Mouse (Mus musculus) left cerebral cortex, postnatal 4 days (tissue): Measurements from ENCODE around the gene Sobp. TPM values are rescaled to one million over a fixed set of nuclear protein-coding genes. Genes with fewer than 3 reads are reported as not detected.

Experiments
- DNase-seq: peaks from one replicate; pipeline ENCODE4 v3.0.0-alpha.2; 2022
- intact Hi-C: fragments of 180-260 bp; cut with DNase I; formaldehyde crosslinking; loops from one replicate; pipeline ENCODE4 v1.15.1; 2025
- total RNA-seq, 2 experiments: library from RNA; stranded (reverse); gene quantifications; 2 replicates each; pipeline ENCODE4 v1.2.3; 2021

Sobp gene
- total RNA-seq, 2 experiments from 2014 or later = 130 to 133 TPM

- intact Hi-C loops = no loop called here
- no peak for DNase-seq
Measured at GRCm38 (mm10) chr10:43164406-43164805, 9.9 kb downstream of the Sobp start.

GRCm38 (mm10) chr10:43162318-43162717 is 12.0 kb downstream of the Sobp start:
- DNase-seq = no peak
- intact Hi-C loops = no loop called here

- no peak for DNase-seq
- intact Hi-C loops = no loop called here
Measured at GRCm38 (mm10) chr10:43159333-43159732, 15.0 kb downstream of the Sobp start.

- intact Hi-C loops = no loop called here
- DNase-seq = no peak
Measured at GRCm38 (mm10) chr10:43158917-43159316, 15.4 kb downstream of the Sobp start.

GRCm38 (mm10) chr10:43155046-43155560 is 19.2 kb downstream of the Sobp start:
- DNase-seq = peak; percentile 62
- intact Hi-C loops = no loop called here

- DNase-seq = no peak
- intact Hi-C loops = no loop called here
Measured at GRCm38 (mm10) chr10:43152643-43153042, 21.7 kb downstream of the Sobp start.

- no peak for DNase-seq
- intact Hi-C loops = no loop called here
Measured at GRCm38 (mm10) chr10:43148456-43148855, 25.9 kb downstream of the Sobp start.

- DNase-seq = no peak
- intact Hi-C loops = no loop called here
Measured at GRCm38 (mm10) chr10:43143173-43143572, 31.2 kb downstream of the Sobp start.

GRCm38 (mm10) chr10:43134027-43134426 is 40.3 kb downstream of the Sobp start:
- intact Hi-C loops = no loop called here

GRCm38 (mm10) chr10:43128750-43129149 is 45.6 kb downstream of the Sobp start:
- DNase-seq = no peak
- intact Hi-C loops = no loop called here

More at GRCm38 (mm10) chr10:43134027-43134426, 40.3 kb downstream of the Sobp start:
- no peak for DNase-seq

- intact Hi-C loops = no loop called here
- DNase-seq = no peak
Measured at GRCm38 (mm10) chr10:43124561-43124960, 49.8 kb downstream of the Sobp start.

GRCm38 (mm10) chr10:43124156-43124555 is 50.2 kb downstream of the Sobp start:
- DNase-seq = no peak
- intact Hi-C loops = no loop called here

GRCm38 (mm10) chr10:43123422-43123821 is 50.9 kb downstream of the Sobp start:
- no peak for DNase-seq
- intact Hi-C loops = no loop called here

GRCm38 (mm10) chr10:43120688-43121450 is 53.5 kb downstream of the Sobp start:
- DNase-seq = no peak
- intact Hi-C loops = no loop called here

GRCm38 (mm10) chr10:43116083-43116927 is 58.0 kb downstream of the Sobp start:
- intact Hi-C loops = no loop called here
- DNase-seq = no peak

- DNase-seq = no peak
- intact Hi-C loops = no loop called here
Measured at GRCm38 (mm10) chr10:43112296-43112695, 62.0 kb downstream of the Sobp start.

GRCm38 (mm10) chr10:43106616-43107015 is 67.7 kb downstream of the Sobp start:
- intact Hi-C loops = no loop called here
- DNase-seq = no peak

- intact Hi-C loops = no loop called here
- peak; percentile 17 for DNase-seq
Measured at GRCm38 (mm10) chr10:43106196-43106595, 68.1 kb downstream of the Sobp start.

- intact Hi-C loops = no loop called here
- DNase-seq = no peak
Measured at GRCm38 (mm10) chr10:43100513-43100912, 73.8 kb downstream of the Sobp start.

GRCm38 (mm10) chr10:43099229-43099628 is 75.1 kb downstream of the Sobp start:
- DNase-seq = no peak
- intact Hi-C loops = no loop called here

GRCm38 (mm10) chr10:43097755-43098154 is 76.6 kb downstream of the Sobp start:
- no peak for DNase-seq
- intact Hi-C loops = no loop called here

GRCm38 (mm10) chr10:43096614-43097013 is 77.7 kb downstream of the Sobp start:
- DNase-seq = no peak
- intact Hi-C loops = no loop called here
